In genomic region chr16:93935009-93935408, GRCm38 (mm10) we compare ENCODE assay signal across 10 mouse cellular contexts. TPM values are rescaled to one million over a fixed set of nuclear protein-coding genes. Genes with fewer than 3 reads are reported as not detected.
A peak's percentile ranks its signal among the peaks of the same experiment; 100 is the strongest.
DNase-seq lines count a peak whose midpoint lies in the region; ATAC-seq and TF ChIP-seq lines count a peak whose summit lies in the region.
"Had no signal": no experiment of that assay in that cellular context is flagged by ENCODE, and none has a peak within 500 bp of the region (broad histone marks: within the 10 kb centered on the region; RNA-seq: fewer than 3 reads in every experiment).

No protein-coding gene starts in this region.

- no peaks in the 10 kb centered on the region for H3K4me1 ChIP-seq in heart, postnatal 0 days (ENCODE audit: control insufficient read depth, insufficient read depth)
- H3K4me1 ChIP-seq in liver, postnatal 0 days (ENCODE audit: insufficient read depth): peaks cover 3% of the 10 kb centered on the region; the same call in 1 of the 2 replicates

- H3K4me3 ChIP-seq in heart, postnatal 0 days (ENCODE audit: low read depth, low read length): no peak overlapping the region
- H3K4me3 ChIP-seq in liver, postnatal 0 days (ENCODE audit: low read depth, low read length): no peak overlapping the region
- no peak overlapping the region for H3K4me3 ChIP-seq in layer of hippocampus, adult 2 months
- H3K4me3 ChIP-seq: hindbrain, embryonic 12.5 days; limb, embryonic 15.5 days had no signal

- ATAC-seq in heart, postnatal 0 days (ENCODE audit: insufficient read depth, low read depth): no peak
- no peak for ATAC-seq in liver, postnatal 0 days

- no peak overlapping the region for H3K9ac ChIP-seq in heart, postnatal 0 days (replicated peaks; ENCODE audit: low read depth, low read length)
- H3K9ac ChIP-seq in liver, postnatal 0 days (replicated peaks): no peak overlapping the region
- H3K9ac ChIP-seq: hindbrain, embryonic 12.5 days; limb, embryonic 15.5 days had no signal

- no peak for DNase-seq in heart, postnatal 0 days (ENCODE audit: low spot score)
- DNase-seq in heart, adult 11 months: no peak
- DNase-seq in CD4-positive, CD25-positive, alpha-beta regulatory T cell, adult 2 months (ENCODE audit: low read depth, low spot score): peak; percentile 67
- DNase-seq in T-cell, adult 2 months (ENCODE audit: low spot score): peak; percentile 22
- peak; percentile 31 for DNase-seq in liver, postnatal 0 days
- DNase-seq in gastrocnemius, postnatal 4 days (ENCODE audit: low spot score in 2 of 2): no peak
- no peak for DNase-seq in layer of hippocampus, adult 2 months (ENCODE audit: low spot score in 2 of 2)
- DNase-seq in Muller cell, postnatal 12 days (ENCODE audit: inconsistent ontology term): no peak

- peak overlapping the region; percentile 38; the same call in 1 of the 2 replicates for H3K4me2 ChIP-seq in heart, postnatal 0 days (ENCODE audit: low read depth, low read length)
- peak overlapping the region; percentile 38; the same call in 1 of the 2 replicates for H3K4me2 ChIP-seq in liver, postnatal 0 days (ENCODE audit: low read depth, low read length)
- H3K4me2 ChIP-seq: hindbrain, embryonic 12.5 days; limb, embryonic 15.5 days had no signal

- WGBS in heart, postnatal 0 days: 29% methylated on average over 7 of the region's 7 CpGs
- WGBS in liver, postnatal 0 days (ENCODE audit: insufficient replicate concordance): 24% methylated on average over 7 of the region's 7 CpGs

- TF ChIP-seq EP300 in heart, postnatal 0 days (IDR thresholded peaks at IDR 0.05; ENCODE audit: low read depth): no peak
- TF ChIP-seq EP300 in liver, postnatal 0 days (IDR thresholded peaks at IDR 0.05; ENCODE audit: low read depth): no peak

- H3K27me3 ChIP-seq in heart, postnatal 0 days (ENCODE audit: control insufficient read depth, insufficient read depth, low read length): peaks cover 43% of the 10 kb centered on the region
- peaks cover 5% of the 10 kb centered on the region; the same call in 1 of the 2 replicates for H3K27me3 ChIP-seq in liver, postnatal 0 days (ENCODE audit: insufficient read depth, low read length)

- H3K36me3 ChIP-seq in heart, postnatal 0 days (replicated peaks; ENCODE audit: control insufficient read depth, insufficient read depth, low read length): no peaks in the 10 kb centered on the region
- no peaks in the 10 kb centered on the region for H3K36me3 ChIP-seq in liver, postnatal 0 days (replicated peaks; ENCODE audit: insufficient read depth, low read length)
- H3K36me3 ChIP-seq: hindbrain, embryonic 12.5 days; limb, embryonic 15.5 days had no signal

- no peaks in the 10 kb centered on the region for H3K9me3 ChIP-seq in heart, postnatal 0 days (replicated peaks; ENCODE audit: control insufficient read depth, low read length)
- no peaks in the 10 kb centered on the region for H3K9me3 ChIP-seq in liver, postnatal 0 days (ENCODE audit: low read length)
- H3K9me3 ChIP-seq: hindbrain, embryonic 12.5 days; limb, embryonic 15.5 days had no signal

- H3K27ac ChIP-seq in heart, postnatal 0 days (ENCODE audit: low read depth): no peak overlapping the region
- H3K27ac ChIP-seq in liver, postnatal 0 days (ENCODE audit: low read depth): no peak overlapping the region
- no peak overlapping the region for H3K27ac ChIP-seq in layer of hippocampus, adult 2 months
- H3K27ac ChIP-seq: hindbrain, embryonic 12.5 days; limb, embryonic 15.5 days had no signal

- TF ChIP-seq CTCF in heart, postnatal 0 days (IDR thresholded peaks at IDR 0.05; ENCODE audit: low read depth): no peak
- TF ChIP-seq CTCF in liver, postnatal 0 days (IDR thresholded peaks at IDR 0.05; ENCODE audit: low read depth): no peak
- TF ChIP-seq CTCF in layer of hippocampus, adult 2 months (conservative IDR thresholded peaks at IDR 0.05): no peak

RNA-seq across cellular contexts. Expression of gene Chaf1b, which starts 51.3 kb away (rescaled TPM):
- total RNA-seq in heart, postnatal 0 days (2014; rRNA removed; ENCODE audit: low replicate concordance): 13.6 and 15.1 TPM in 2 replicates
- 12.6 and 13.1 TPM in 2 replicates for polyA plus RNA-seq in heart, postnatal 0 days (2015; fragmentation: Nextera tagmentation; extraction: Ambion mirVana)
- polyA plus RNA-seq in liver, postnatal 0 days (2015; fragmentation: Nextera tagmentation; extraction: Ambion mirVana): 17.2 and 18.9 TPM in 2 replicates
- total RNA-seq in gastrocnemius, postnatal 4 days (2021): 10 to 100 TPM; 13.7 to 13.8 TPM
- 1 to 10 TPM in 1 of 2 experiments, under 1 TPM in 1; 0.74 to 1.1 TPM for total RNA-seq in layer of hippocampus, adult 2 months (2021)

Comparison
In these comparisons a context has a peak if more than half of its experiments do, and no peak if none do; other contexts are left out.
1. DNase-seq: peak in CD4-positive, CD25-positive, alpha-beta regulatory T cell, adult 2 months (single experiment), T-cell, adult 2 months (single experiment) and liver, postnatal 0 days (single experiment); none in heart, postnatal 0 days (single experiment), heart, adult 11 months (single experiment), gastrocnemius, postnatal 4 days (0 of 2), layer of hippocampus, adult 2 months (0 of 2) and Muller cell, postnatal 12 days (single experiment).